Mouse (Mus musculus) cortical plate, adult 2 months (tissue): ENCODE data around the gene Gemin5.
A peak's percentile ranks its signal among the peaks of the same experiment; 100 is the strongest.

ENCODE experiments used
- CTCF ChIP-seq: fragments of 200-500 bp; IDR thresholded peaks from 2 replicates; pipeline ENCODE4 v1.5.1; 2011; ENCODE audit warnings: mild to moderate bottlenecking, control low read depth, low read length; ENCODE audit not compliant: insufficient read depth; ENCODE audit errors: extremely low read depth
- POLR2A ChIP-seq: fragments of 200-500 bp; IDR thresholded peaks from 2 replicates; pipeline ENCODE4 v1.6.1; 2011; ENCODE audit warnings: mild to moderate bottlenecking, low read length, control low read depth; ENCODE audit not compliant: insufficient read depth; ENCODE audit errors: extremely low read depth

GRCm38 (mm10) chr11:58171459-58172091 lies 3.2 kb upstream of the Gemin5 start, which contains the start of gene Mrpl22:
- TF ChIP-seq CTCF (no peak), POLR2A (peak; percentile 64; the same call in 1 of the 2 replicates)
